Mouse (Mus musculus) adrenal gland, postnatal 4 days (tissue): ENCODE results near the gene Tm9sf3. TPM values are rescaled to one million over a fixed set of nuclear protein-coding genes. Genes with fewer than 3 reads are reported as not detected.

Source experiments
- DNase-seq, 2 experiments: peaks; one replicate each; pipeline ENCODE4 v3.0.0; 2021 to 2022; ENCODE audit warnings: low spot score in 2 of 2, mixed read lengths in 2 of 2
- total RNA-seq, 2 experiments: library from RNA; stranded (reverse); gene quantifications; 2 replicates each; pipeline ENCODE4 v1.2.3; 2021

Gene Tm9sf3
- total RNA-seq, 2 experiments from 2014 or later: 163 to 170 TPM

DNA sequence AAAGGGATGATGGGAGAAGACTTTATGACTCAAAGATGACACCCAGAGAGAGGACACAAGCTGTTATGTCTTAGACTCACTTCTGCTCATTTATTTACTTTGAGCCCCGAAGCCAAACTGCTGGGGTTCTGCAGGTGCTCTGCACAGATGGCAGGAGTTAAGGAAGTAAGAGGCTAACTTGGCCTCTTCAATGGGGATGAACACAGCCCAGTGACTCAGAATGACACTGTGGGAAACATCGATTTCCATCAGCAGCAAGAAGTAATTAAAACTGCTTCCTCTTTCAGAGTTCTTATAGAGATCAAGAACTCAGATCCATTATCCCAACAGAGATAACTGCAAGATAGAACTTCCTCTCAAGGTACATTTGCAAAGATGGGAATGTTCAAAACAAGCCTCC is 86.9 kb downstream of the Tm9sf3 start:
- no peak for DNase-seq

DNA sequence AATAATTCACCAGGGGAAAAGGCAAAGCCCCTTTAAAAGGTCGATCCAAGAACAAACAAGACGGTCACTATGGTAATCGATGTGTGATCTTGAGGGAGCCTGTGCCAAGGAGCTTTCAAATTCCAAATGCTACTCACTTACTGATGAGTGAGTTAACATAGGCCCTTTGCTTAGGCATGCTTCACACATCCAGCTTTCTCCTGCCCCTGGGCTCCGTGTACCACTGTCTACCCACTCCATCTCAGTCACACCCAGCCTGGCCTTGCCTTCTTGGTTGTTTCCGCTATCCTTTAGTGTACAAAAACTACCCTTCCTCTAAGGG is 97.9 kb downstream of the Tm9sf3 start:
- no peak for DNase-seq

DNA sequence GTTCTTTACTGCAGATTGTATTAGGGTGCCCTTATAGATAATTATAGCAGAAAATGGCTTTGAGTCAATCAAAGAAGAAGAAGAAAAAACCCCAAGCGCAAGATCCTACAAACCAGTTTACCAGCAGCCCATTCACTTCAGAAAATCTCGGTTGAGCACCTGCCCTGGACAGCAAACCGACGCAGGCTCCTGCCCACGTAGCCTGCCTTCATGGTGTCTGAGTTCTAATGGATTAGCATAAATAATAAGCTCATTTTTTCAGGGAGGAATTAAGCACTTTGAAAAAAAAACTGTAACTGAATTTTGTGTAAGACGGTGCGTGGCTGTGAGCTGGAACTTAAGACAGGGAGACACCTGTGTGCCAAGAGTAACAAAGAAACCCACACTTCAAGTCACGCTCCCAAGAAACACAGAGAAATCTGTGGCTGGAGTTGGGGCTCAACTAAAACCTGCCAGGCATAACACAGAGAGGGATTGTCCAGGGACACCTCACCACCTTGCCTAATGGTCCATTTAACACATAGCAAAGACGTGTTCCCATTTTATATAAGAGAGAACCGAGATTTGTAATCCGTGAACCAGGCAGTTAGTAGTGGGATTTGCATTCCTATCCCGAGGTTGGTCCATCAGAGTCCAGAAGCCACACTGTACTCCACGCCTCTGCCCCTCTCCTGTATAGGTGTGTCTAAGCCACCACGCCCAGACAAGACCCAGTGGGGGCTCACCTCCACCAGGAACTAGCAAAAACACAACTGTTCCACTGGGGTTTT is 98.5 kb downstream of the Tm9sf3 start:
- no peak for DNase-seq

DNA sequence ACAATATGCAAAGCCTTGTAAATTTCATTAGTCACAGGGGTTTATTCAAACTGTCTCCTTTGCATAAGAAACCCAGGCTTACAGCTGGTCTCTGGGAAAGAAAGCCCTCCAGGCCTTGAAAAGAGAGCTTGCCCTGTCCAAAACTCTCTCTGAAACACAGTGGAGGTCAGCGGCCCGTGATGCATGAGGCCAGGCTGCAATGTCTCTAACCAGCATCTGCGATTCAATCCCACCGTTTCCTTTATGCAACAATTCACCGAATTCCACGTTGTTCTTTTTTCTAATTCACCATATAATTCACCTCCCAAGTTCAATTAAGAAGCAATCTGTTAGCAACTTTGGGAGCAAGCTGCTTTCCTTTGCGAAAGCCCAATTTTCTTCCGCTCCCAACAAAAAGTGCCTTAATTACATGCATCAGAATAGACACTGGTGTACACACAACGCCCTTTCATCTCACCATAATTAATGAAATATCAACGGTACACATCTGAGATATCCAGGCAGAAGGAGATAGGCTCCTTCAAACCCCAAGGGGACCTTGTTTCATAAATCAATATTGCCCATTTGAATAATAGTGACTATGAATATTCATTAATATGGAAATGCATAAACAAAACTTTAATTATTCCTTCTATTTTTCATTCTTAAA is 99.2 kb downstream of the Tm9sf3 start:
- no peak for DNase-seq

Other genes starting within 250 kb of the Tm9sf3 start
- gene Dntt, start 234.7 kb downstream of the Tm9sf3 start, total RNA-seq: not detected
- not detected for gene Opalin, start 186.9 kb downstream of the Tm9sf3 start, total RNA-seq
- under 1 TPM; 0.11 to 0.53 TPM for gene Tll2, start 57.2 kb downstream of the Tm9sf3 start, total RNA-seq
- 1 to 10 TPM; 6.6 to 6.7 TPM for gene Pik3ap1, start 121.1 kb upstream of the Tm9sf3 start, total RNA-seq
- 10 to 100 TPM; 18.8 to 22.4 TPM for gene Lcor, start 218.6 kb upstream of the Tm9sf3 start, total RNA-seq